Mouse (Mus musculus): ENCODE measurements around the gene Wdr35.

The Wdr35 gene

GRCm38 (mm10) chr12:9063611-9064010, 89.9 kb downstream of the Wdr35 start:
- CTCF ChIA-PET: no interaction called here
- POLR2A ChIA-PET: no interaction called here

GRCm38 (mm10) chr12:9071058-9071457, 97.4 kb downstream of the Wdr35 start:
- POLR2A ChIA-PET: no interaction called here
- CTCF ChIA-PET: no interaction called here

DNA sequence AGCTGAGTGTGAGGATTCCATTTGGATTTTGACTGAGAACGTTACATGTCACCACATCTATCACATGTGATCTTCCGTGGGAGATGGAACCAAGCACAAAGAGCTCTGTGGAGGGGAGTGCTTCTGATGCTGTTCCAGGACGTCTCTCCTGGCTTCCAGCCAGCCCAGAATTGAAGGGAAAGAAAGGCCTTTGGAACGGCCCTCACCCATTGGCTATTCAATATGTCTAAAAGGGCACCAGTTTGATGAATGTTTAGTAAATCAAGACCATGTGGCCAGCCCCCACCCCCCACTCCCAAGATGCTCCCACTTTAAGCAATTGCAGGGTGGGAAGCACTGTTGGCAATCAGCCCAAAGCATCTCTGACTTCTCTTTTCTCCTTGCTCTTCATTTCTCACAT, 97.8 kb downstream of the Wdr35 start:
- POLR2A ChIA-PET: no interaction called here
- CTCF ChIA-PET: no interaction called here

DNA sequence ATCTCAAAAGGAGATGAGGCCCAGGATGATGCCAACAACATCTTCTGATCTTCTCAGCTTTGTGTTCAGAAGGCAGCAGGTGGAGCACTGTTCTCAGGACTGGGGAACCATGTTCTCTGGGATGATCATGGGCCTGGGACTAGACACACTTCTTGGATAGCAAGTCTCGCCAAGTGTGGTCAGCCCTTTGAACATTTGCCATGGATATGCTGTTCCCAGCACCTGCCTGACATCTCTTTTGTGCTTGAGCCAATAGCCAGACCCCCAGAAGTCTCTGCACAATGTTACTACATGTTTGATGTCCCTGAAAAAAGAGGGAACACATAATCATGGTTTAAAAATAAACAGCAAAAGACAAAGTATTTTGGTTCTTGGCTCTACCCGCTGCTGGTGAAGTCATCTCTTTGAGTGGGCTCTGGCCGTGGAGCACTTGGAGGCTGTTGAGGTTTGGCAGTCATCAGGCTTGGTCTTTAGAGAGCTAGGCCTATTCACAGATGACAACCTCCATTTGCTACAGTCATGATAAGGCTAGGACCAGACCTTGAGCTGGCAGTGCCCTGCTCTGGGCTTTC, 103.9 kb downstream of the Wdr35 start:
- ChIA-PET POLR2A (no interaction called here), CTCF (no interaction called here)
